Mouse (Mus musculus): ENCODE data around the gene Olfr784. TPM values are rescaled to one million over a fixed set of nuclear protein-coding genes. Genes with fewer than 3 reads are reported as not detected.
"Not testable (repeated sequence)": the region's sequence is repeated elsewhere in the genome, so short reads cannot be mapped to it uniquely, and the experiment has no call there.

Olfr784 gene
- 0.06 TPM in 1 of 2 replicates, not detected in the other for polyA plus RNA-seq (2016; fragmentation: Nextera tagmentation; extraction: Ambion mirVana)

GRCm38 (mm10) chr10:129383783-129384182 lies at the start of gene Olfr784:
TSS of gene Olfr784 (plus strand) at chr10:129384083.
- no peak within 1 kb of the TSS for H3K9ac ChIP-seq
- no peak within 1 kb of the TSS for H3K27ac ChIP-seq
- H3K4me2 ChIP-seq (replicated peaks), result no peak within 1 kb of the TSS
- no peaks in the 10 kb centered on the region for H3K9me3 ChIP-seq
- no peaks in the 10 kb centered on the region for H3K4me1 ChIP-seq
- no peak within 1 kb of the TSS for H3K4me3 ChIP-seq
- no peaks in the 10 kb centered on the region for H3K36me3 ChIP-seq
- no peaks in the 10 kb centered on the region for H3K27me3 ChIP-seq
- no peak for ATAC-seq (ENCODE audit: insufficient number of reproducible peaks, insufficient read depth, low FRiP score, low TSS enrichment)

- no peaks in the 10 kb centered on the region for H3K36me3 ChIP-seq
- 92% methylated on average over 3 of the region's 3 CpGs for WGBS
- no peak within 1 kb of the TSS for H3K27ac ChIP-seq
- H3K4me3 ChIP-seq, result no peak within 1 kb of the TSS
- H3K27me3 ChIP-seq, result no peaks in the 10 kb centered on the region
- ATAC-seq (ENCODE audit: insufficient number of reproducible peaks, insufficient read depth, low FRiP score, low TSS enrichment), result no peak
- no peaks in the 10 kb centered on the region for H3K4me1 ChIP-seq
- no peak within 1 kb of the TSS for H3K4me2 ChIP-seq (replicated peaks)
- H3K9ac ChIP-seq, result no peak within 1 kb of the TSS
- no peaks in the 10 kb centered on the region for H3K9me3 ChIP-seq
These were observed 35.3 kb upstream of the Olfr784 start, which contains the start of gene Olfr782 for GRCm38 (mm10) chr10:129348550-129348949. TSS of gene Olfr782 (plus strand) at chr10:129348850.

- not testable (repeated sequence) for ATAC-seq (ENCODE audit: insufficient number of reproducible peaks, insufficient read depth, low FRiP score, low TSS enrichment); H3K4me1 ChIP-seq
- WGBS, result 79% methylated on average over 2 of the region's 2 CpGs
These were observed 31.4 kb upstream of the Olfr784 start for GRCm38 (mm10) chr10:129352475-129352874.

GRCm38 (mm10) chr10:129356496-129356895 lies 27.4 kb upstream of the Olfr784 start:
- not testable (repeated sequence) for H3K9ac ChIP-seq; H3K4me1 ChIP-seq; ATAC-seq (ENCODE audit: insufficient number of reproducible peaks, insufficient read depth, low FRiP score, low TSS enrichment); H3K9me3 ChIP-seq; H3K36me3 ChIP-seq; H3K27me3 ChIP-seq; H3K27ac ChIP-seq; H3K4me3 ChIP-seq; H3K4me2 ChIP-seq (replicated peaks)
- WGBS, result 85% methylated on average over 4 of the region's 4 CpGs

More at GRCm38 (mm10) chr10:129352475-129352874, 31.4 kb upstream of the Olfr784 start:
- not testable (repeated sequence) for H3K4me3 ChIP-seq; H3K27me3 ChIP-seq; H3K36me3 ChIP-seq; H3K4me2 ChIP-seq (replicated peaks); H3K27ac ChIP-seq; H3K9me3 ChIP-seq; H3K9ac ChIP-seq

- Histone ChIP-seq H3K4me1 (no peaks in the 10 kb centered on the region), H3K36me3 (no peaks in the 10 kb centered on the region), H3K4me2 (replicated peaks) (no peak overlapping the region), H3K27me3 (no peaks in the 10 kb centered on the region), H3K27ac (no peak overlapping the region), H3K9ac (no peak overlapping the region), H3K9me3 (no peaks in the 10 kb centered on the region), H3K4me3 (no peak overlapping the region)
- WGBS, result 73% methylated on average over 5 of the region's 5 CpGs
- ATAC-seq (ENCODE audit: insufficient number of reproducible peaks, insufficient read depth, low FRiP score, low TSS enrichment), result no peak
These were observed 26.6 kb upstream of the Olfr784 start for GRCm38 (mm10) chr10:129357307-129357706.

GRCm38 (mm10) chr10:129374051-129374450 lies 9.8 kb upstream of the Olfr784 start:
- not testable (repeated sequence) for ATAC-seq (ENCODE audit: insufficient number of reproducible peaks, insufficient read depth, low FRiP score, low TSS enrichment); H3K4me3 ChIP-seq; H3K27ac ChIP-seq; H3K9me3 ChIP-seq; H3K27me3 ChIP-seq; H3K4me2 ChIP-seq (replicated peaks); H3K9ac ChIP-seq; H3K36me3 ChIP-seq; H3K4me1 ChIP-seq
- 85% methylated on average over 5 of the region's 5 CpGs for WGBS

- no peak overlapping the region for H3K4me3 ChIP-seq
- no peaks in the 10 kb centered on the region for H3K27me3 ChIP-seq
- H3K9me3 ChIP-seq, result no peaks in the 10 kb centered on the region
- no peaks in the 10 kb centered on the region for H3K36me3 ChIP-seq
- no peak for ATAC-seq (ENCODE audit: insufficient number of reproducible peaks, insufficient read depth, low FRiP score, low TSS enrichment)
- WGBS, result 47% methylated on average over 5 of the region's 5 CpGs
- no peak overlapping the region for H3K4me2 ChIP-seq (replicated peaks)
- no peak overlapping the region for H3K9ac ChIP-seq
- H3K27ac ChIP-seq, result no peak overlapping the region
- no peaks in the 10 kb centered on the region for H3K4me1 ChIP-seq
These were observed 17.0 kb downstream of the Olfr784 start for GRCm38 (mm10) chr10:129400892-129401291.

- H3K4me2 ChIP-seq (replicated peaks), result no peak within 1 kb of the TSS
- no peaks in the 10 kb centered on the region for H3K27me3 ChIP-seq
- no peaks in the 10 kb centered on the region for H3K4me1 ChIP-seq
- H3K36me3 ChIP-seq, result no peaks in the 10 kb centered on the region
- ATAC-seq (ENCODE audit: insufficient number of reproducible peaks, insufficient read depth, low FRiP score, low TSS enrichment), result no peak
- no peaks in the 10 kb centered on the region for H3K9me3 ChIP-seq
- H3K4me3 ChIP-seq, result no peak within 1 kb of the TSS
- no peak within 1 kb of the TSS for H3K27ac ChIP-seq
- no peak within 1 kb of the TSS for H3K9ac ChIP-seq
- WGBS, result 66% methylated on average over 2 of the region's 2 CpGs
These were observed 21.2 kb downstream of the Olfr784 start, which contains the start of gene Olfr785 for GRCm38 (mm10) chr10:129405126-129405525. TSS of gene Olfr785 (plus strand) at chr10:129405426.

GRCm38 (mm10) chr10:129427006-129427405 lies 43.1 kb downstream of the Olfr784 start, which contains the start of gene Olfr786:
TSS of gene Olfr786 (plus strand) at chr10:129427306.
- no peaks in the 10 kb centered on the region for H3K4me1 ChIP-seq
- no peak within 1 kb of the TSS for H3K27ac ChIP-seq
- no peak for ATAC-seq (ENCODE audit: insufficient number of reproducible peaks, insufficient read depth, low FRiP score, low TSS enrichment)
- H3K4me2 ChIP-seq (replicated peaks), result no peak within 1 kb of the TSS
- H3K36me3 ChIP-seq, result no peaks in the 10 kb centered on the region
- H3K27me3 ChIP-seq, result no peaks in the 10 kb centered on the region
- no peaks in the 10 kb centered on the region for H3K9me3 ChIP-seq
- no peak within 1 kb of the TSS for H3K4me3 ChIP-seq
- H3K9ac ChIP-seq, result no peak within 1 kb of the TSS

Other genes starting within 250 kb of the Olfr784 start
- gene Olfr770, start 245.1 kb upstream of the Olfr784 start, polyA plus RNA-seq (2016; fragmentation: Nextera tagmentation; extraction: Ambion mirVana), result not detected in 2 replicates
- not detected in 2 replicates for gene Olfr771, start 219.3 kb upstream of the Olfr784 start, polyA plus RNA-seq (2016; fragmentation: Nextera tagmentation; extraction: Ambion mirVana)
- not detected in 2 replicates for gene Olfr772, start 206.2 kb upstream of the Olfr784 start, polyA plus RNA-seq (2016; fragmentation: Nextera tagmentation; extraction: Ambion mirVana)
- not detected in 2 replicates for gene Olfr773, start 196.7 kb upstream of the Olfr784 start, polyA plus RNA-seq (2016; fragmentation: Nextera tagmentation; extraction: Ambion mirVana)
- gene Olfr774, start 147.9 kb upstream of the Olfr784 start, polyA plus RNA-seq (2016; fragmentation: Nextera tagmentation; extraction: Ambion mirVana), result not detected in 2 replicates
- gene Olfr775, start 135.7 kb upstream of the Olfr784 start, polyA plus RNA-seq (2016; fragmentation: Nextera tagmentation; extraction: Ambion mirVana), result not detected in 2 replicates
- not detected in 2 replicates for gene Olfr776, start 125.0 kb upstream of the Olfr784 start, polyA plus RNA-seq (2016; fragmentation: Nextera tagmentation; extraction: Ambion mirVana)
- not detected in 2 replicates for gene Olfr777, start 112.6 kb upstream of the Olfr784 start, polyA plus RNA-seq (2016; fragmentation: Nextera tagmentation; extraction: Ambion mirVana)
- not detected in 2 replicates for gene Olfr780, start 66.0 kb upstream of the Olfr784 start, polyA plus RNA-seq (2016; fragmentation: Nextera tagmentation; extraction: Ambion mirVana)
- gene Olfr781, start 55.2 kb upstream of the Olfr784 start, polyA plus RNA-seq (2016; fragmentation: Nextera tagmentation; extraction: Ambion mirVana), result not detected in 2 replicates
- gene Olfr782, start 35.2 kb upstream of the Olfr784 start, polyA plus RNA-seq (2016; fragmentation: Nextera tagmentation; extraction: Ambion mirVana), result not detected in 2 replicates
- not detected in 2 replicates for gene Olfr785, start 21.3 kb downstream of the Olfr784 start, polyA plus RNA-seq (2016; fragmentation: Nextera tagmentation; extraction: Ambion mirVana)
- gene Olfr786, start 43.2 kb downstream of the Olfr784 start, polyA plus RNA-seq (2016; fragmentation: Nextera tagmentation; extraction: Ambion mirVana), result not detected in 2 replicates
- not detected in 2 replicates for gene Olfr787, start 77.8 kb downstream of the Olfr784 start, polyA plus RNA-seq (2016; fragmentation: Nextera tagmentation; extraction: Ambion mirVana)
- not detected in 2 replicates for gene Olfr788, start 86.9 kb downstream of the Olfr784 start, polyA plus RNA-seq (2016; fragmentation: Nextera tagmentation; extraction: Ambion mirVana)
- not detected in 2 replicates for gene Olfr789, start 100.7 kb downstream of the Olfr784 start, polyA plus RNA-seq (2016; fragmentation: Nextera tagmentation; extraction: Ambion mirVana)
- gene Olfr790, start 114.4 kb downstream of the Olfr784 start, polyA plus RNA-seq (2016; fragmentation: Nextera tagmentation; extraction: Ambion mirVana), result not detected in 2 replicates
- not detected in 2 replicates for gene Olfr791, start 137.7 kb downstream of the Olfr784 start, polyA plus RNA-seq (2016; fragmentation: Nextera tagmentation; extraction: Ambion mirVana)
- not detected in 2 replicates for gene Olfr792, start 155.1 kb downstream of the Olfr784 start, polyA plus RNA-seq (2016; fragmentation: Nextera tagmentation; extraction: Ambion mirVana)
- gene Olfr794, start 183.6 kb downstream of the Olfr784 start, polyA plus RNA-seq (2016; fragmentation: Nextera tagmentation; extraction: Ambion mirVana), result not detected in 2 replicates
- gene Olfr796, start 228.5 kb downstream of the Olfr784 start, polyA plus RNA-seq (2016; fragmentation: Nextera tagmentation; extraction: Ambion mirVana), result not detected in 2 replicates
- not detected in 2 replicates for gene Olfr798, start 243.9 kb downstream of the Olfr784 start, polyA plus RNA-seq (2016; fragmentation: Nextera tagmentation; extraction: Ambion mirVana)